Mouse (Mus musculus) stomach, postnatal 0 days (tissue): ENCODE measurements around the gene Nxpe4. TPM values are rescaled to one million over a fixed set of nuclear protein-coding genes. Genes with fewer than 3 reads are reported as not detected.
"Not testable (repeated sequence)": the region's sequence is repeated elsewhere in the genome, so short reads cannot be mapped to it uniquely, and the experiment has no call there.

Source experiments
- ATAC-seq: fragments of 200-750 bp; cut with Nextera tagmentation; 2 replicates; pipeline ENCODE4 v1.8.0; 2017; ENCODE audit not compliant: low FRiP score, low TSS enrichment
- DNase-seq: peaks from one replicate; pipeline ENCODE4 v3.0.0-alpha.2; 2016; ENCODE audit warnings: low spot score
- H3K27ac ChIP-seq: fragments of 300-500 bp; sonication (generic); replicated peaks from 2 replicates; pipeline ENCODE4 v1.5.1; 2014; ENCODE audit warnings: mild to moderate bottlenecking, control low read depth
- H3K27me3 ChIP-seq: fragments of 300-500 bp; sonication (generic); 2 replicates; pipeline ENCODE4 v1.6.1; 2014; ENCODE audit warnings: low read length; ENCODE audit not compliant: control insufficient read depth, insufficient read depth
- H3K36me3 ChIP-seq: fragments of 300-500 bp; sonication (generic); 2 replicates; pipeline ENCODE4 v1.6.1; 2014; ENCODE audit warnings: low read length, mixed read lengths; ENCODE audit not compliant: control insufficient read depth, insufficient read depth
- H3K4me1 ChIP-seq: fragments of 300-500 bp; sonication (generic); replicated peaks from 2 replicates; pipeline ENCODE4 v1.6.1; 2014; ENCODE audit warnings: antibody characterized with exemption; ENCODE audit not compliant: control insufficient read depth, insufficient read depth
- H3K4me2 ChIP-seq: fragments of 300-500 bp; sonication (generic); replicated peaks from 2 replicates; pipeline ENCODE4 v1.6.1; 2014; ENCODE audit warnings: low read depth, mild to moderate bottlenecking, control low read depth, moderate library complexity
- H3K4me3 ChIP-seq: fragments of 300-500 bp; sonication (generic); 2 replicates; pipeline ENCODE4 v1.5.1; 2014; ENCODE audit warnings: low read depth, low read length, control low read depth
- H3K9ac ChIP-seq: fragments of 300-500 bp; sonication (generic); 2 replicates; pipeline ENCODE4 v1.6.1; 2014; ENCODE audit warnings: mild to moderate bottlenecking, low read length, control low read depth, mixed read lengths
- H3K9me3 ChIP-seq: fragments of 300-500 bp; sonication (generic); 2 replicates; pipeline ENCODE4 v1.6.1; 2016; ENCODE audit warnings: low read length; ENCODE audit not compliant: control insufficient read depth
- CTCF ChIP-seq: IDR thresholded peaks from 2 replicates; pipeline ENCODE4 v1.5.1; 2016; ENCODE audit warnings: antibody characterized with exemption, low read depth, mild to moderate bottlenecking, moderate library complexity
- EP300 ChIP-seq: optimal IDR thresholded peaks from 2 replicates; pipeline ENCODE3; 2016; ENCODE audit warnings: antibody characterized with exemption
- WGBS: fragments of 180-500 bp; shearing (Covaris S2); extraction: QIAGEN DNeasy Blood & Tissue Kit; methylation state at CpG from one replicate; pipeline ENCODE4 v1.1.7; 2014; 5-methylcytosine and 5-hydroxymethylcytosine counted together
- polyA plus RNA-seq: library from polyadenylated mRNA; unstranded; fragments of >200 nt; fragmentation: Nextera tagmentation; extraction: Ambion mirVana; gene quantifications from 2 replicates; pipeline ENCODE4 v1.2.1, GENCODE M21; 2015

The Nxpe4 gene
- polyA plus RNA-seq, 1 experiment from 2014 or later = 3.6 TPM

DNA sequence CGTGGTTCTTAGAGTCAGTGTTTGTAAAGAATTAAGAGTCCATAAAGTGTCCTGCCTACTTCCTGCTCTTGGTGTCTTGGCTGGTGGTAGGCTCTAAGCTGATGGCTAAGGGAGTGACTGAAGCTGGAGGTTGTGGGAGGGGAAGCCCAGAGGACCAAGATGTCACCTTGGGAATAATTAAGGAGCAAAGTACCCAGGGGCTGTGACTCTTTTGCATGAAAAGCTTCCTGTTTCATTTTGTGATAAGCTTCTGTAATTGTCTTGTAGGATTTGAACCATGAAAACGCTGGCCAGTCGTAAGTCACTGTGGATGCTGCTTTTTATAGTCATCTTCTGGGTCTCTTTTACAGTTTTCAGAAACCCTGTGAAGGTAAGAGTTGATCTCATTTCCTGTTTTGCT is 228.2 kb downstream of the Nxpe4 start:
- Histone ChIP-seq H3K4me1 (no peaks in the 10 kb centered on the region), H3K4me3 (no peak overlapping the region), H3K9ac (no peak overlapping the region), H3K27ac (no peak overlapping the region), H3K9me3 (no peaks in the 10 kb centered on the region), H3K27me3 (no peaks in the 10 kb centered on the region), H3K4me2 (no peak overlapping the region), H3K36me3 (no peaks in the 10 kb centered on the region)
- DNase-seq = no peak
- no peak for ATAC-seq
- no peak for TF ChIP-seq CTCF
- TF ChIP-seq EP300 = no peak
- 54% methylated on average over 3 of the region's 3 CpGs for WGBS

DNA sequence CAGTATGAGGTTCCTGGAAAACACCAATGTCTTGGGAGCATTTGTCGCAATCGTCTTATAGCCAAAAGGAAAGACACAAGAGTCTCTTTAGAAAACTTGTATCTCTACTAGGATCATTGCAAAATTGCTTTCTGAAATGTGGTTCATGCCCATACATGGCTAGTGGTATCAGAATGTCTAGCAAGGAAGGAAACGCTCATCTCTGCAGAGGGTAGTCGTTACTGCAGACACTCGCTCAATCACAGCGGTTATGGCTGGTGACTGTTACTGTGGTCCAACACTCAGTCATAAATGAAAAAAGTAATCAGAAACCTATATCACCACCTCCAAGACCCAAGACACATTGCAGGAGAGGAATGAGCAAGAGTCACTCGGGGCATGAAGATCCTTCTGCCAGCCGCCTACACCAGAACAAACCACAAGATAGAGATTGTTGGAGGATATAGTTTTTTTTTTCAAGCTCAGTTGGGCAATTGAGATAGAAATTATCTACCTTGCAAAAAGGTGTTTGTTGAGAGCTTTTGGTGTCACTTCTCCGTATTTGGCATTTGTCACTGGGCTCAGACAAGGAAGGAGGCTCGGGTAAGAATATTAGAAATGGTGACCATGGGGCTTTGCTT is 241.9 kb downstream of the Nxpe4 start:
- TF ChIP-seq EP300 = no peak
- no peak for TF ChIP-seq CTCF
- DNase-seq (no peak), ATAC-seq (no peak)
- no peaks in the 10 kb centered on the region for H3K27me3 ChIP-seq
- H3K4me1 ChIP-seq = no peaks in the 10 kb centered on the region
- H3K27ac ChIP-seq = no peak overlapping the region
- H3K36me3 ChIP-seq = no peaks in the 10 kb centered on the region
- no peak overlapping the region for H3K4me2 ChIP-seq
- WGBS = 90% methylated on average over 10 of the region's 10 CpGs
- no peaks in the 10 kb centered on the region for H3K9me3 ChIP-seq
- H3K4me3 ChIP-seq = no peak overlapping the region
- no peak overlapping the region for H3K9ac ChIP-seq

DNA sequence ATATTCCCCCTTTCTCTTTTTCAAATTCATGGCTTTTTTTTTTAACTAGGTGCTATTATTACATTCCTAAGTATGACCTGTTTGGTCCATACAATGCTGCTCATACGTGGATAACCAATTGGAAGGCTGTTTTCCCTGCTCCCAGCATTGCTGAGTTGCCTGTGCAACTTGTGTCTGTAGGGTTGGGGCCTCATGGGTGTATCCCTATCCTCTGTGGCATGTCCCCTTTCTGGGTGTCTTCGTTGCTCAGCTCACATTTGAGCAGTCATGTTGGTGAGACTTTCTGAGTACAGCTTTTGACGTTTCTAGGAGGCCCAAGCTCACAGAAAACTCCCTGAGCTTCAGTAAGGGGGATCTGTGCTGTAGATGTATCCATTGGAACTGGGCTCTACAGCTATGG is 242.9 kb downstream of the Nxpe4 start:
- H3K27me3 ChIP-seq = no peaks in the 10 kb centered on the region
- DNase-seq (no peak), ATAC-seq (no peak)
- H3K36me3 ChIP-seq = no peaks in the 10 kb centered on the region
- H3K27ac ChIP-seq = no peak overlapping the region
- TF ChIP-seq CTCF (no peak), EP300 (no peak)
- no peaks in the 10 kb centered on the region for H3K4me1 ChIP-seq
- H3K9me3 ChIP-seq = no peaks in the 10 kb centered on the region
- 63% methylated on average over 3 of the region's 3 CpGs for WGBS
- H3K4me2 ChIP-seq = no peak overlapping the region
- no peak overlapping the region for H3K4me3 ChIP-seq
- H3K9ac ChIP-seq = no peak overlapping the region

DNA sequence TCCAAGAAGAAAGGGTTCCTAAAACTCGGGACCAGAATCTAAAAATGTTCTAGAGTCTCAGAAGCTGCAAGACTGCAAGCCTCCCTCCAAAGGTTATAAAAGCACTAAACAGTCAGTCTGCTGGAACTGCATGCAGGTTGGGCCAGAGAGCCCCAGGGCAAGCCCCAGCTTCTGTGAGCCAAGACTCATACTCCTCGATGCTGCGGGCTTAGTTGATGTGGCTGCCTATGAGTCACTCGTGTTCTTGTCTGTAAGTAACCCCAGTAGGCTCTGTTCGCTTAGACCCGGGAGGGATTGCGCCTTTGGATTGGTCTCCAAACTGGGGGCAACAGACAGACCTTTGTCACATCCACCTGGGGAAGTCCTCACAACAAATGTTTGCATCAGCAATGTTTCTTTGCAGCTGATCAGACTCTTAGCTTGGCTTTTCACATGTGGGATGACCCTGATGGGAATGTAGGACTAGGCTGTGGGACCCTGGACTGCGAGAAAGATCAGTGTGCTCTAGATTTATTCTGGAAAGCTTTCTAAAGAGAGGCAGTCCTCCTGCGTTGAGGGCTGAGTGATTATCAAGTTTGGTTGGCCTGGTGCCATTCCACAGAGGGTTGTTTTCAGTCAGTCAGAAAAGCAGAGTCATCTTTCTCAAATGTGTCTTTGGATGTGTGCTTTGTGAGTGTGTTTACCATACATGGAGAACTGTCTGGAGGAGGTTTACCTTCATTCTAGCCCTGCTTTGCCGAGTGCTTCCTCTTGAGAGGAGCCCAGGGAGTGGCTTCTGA is 245.9 kb downstream of the Nxpe4 start:
- Histone ChIP-seq H3K9ac (no peak overlapping the region), H3K36me3 (no peaks in the 10 kb centered on the region), H3K27ac (no peak overlapping the region), H3K9me3 (no peaks in the 10 kb centered on the region), H3K4me2 (no peak overlapping the region), H3K4me1 (no peaks in the 10 kb centered on the region), H3K27me3 (no peaks in the 10 kb centered on the region), H3K4me3 (no peak overlapping the region)
- no peak for TF ChIP-seq EP300
- no peak for TF ChIP-seq CTCF
- WGBS = 54% methylated on average over 10 of the region's 10 CpGs
- DNase-seq (no peak), ATAC-seq (no peak)

DNA sequence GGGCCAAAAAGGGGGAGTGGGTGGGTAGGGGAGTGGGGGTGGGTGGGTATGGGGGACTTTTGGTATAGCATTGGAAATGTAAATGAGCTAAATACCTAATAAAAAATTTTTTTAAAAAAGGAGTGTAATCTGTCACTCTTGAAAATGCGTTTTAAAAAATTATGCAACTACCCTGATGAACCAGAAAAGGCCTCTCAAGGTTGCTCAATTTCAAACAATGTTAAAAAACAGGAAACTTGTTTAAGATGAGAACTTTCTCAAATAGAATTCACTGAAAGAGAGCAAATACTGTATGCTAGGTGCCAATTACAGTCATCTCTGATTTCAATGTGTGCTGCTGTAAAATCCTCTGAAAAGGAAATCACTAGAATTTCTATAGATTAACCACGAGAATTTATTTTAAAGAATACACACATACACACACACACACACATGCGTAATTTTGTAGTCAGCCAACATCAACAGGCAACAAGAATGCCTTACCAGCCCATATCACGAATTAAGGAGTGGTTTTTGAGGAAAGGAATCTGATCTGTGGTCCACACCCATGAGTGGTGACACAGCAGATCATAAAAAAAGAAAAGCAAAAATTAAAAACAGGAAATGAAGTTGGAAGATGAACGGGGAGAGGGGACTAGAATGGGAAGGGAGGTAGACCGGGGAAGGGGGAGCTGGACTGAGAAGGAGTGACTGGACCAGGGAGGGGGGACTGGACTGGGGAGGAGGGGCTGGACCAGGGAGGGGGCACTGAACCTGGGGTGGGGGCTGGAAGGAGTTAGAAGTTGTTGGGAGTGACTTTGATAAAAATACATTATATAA is 248.6 kb downstream of the Nxpe4 start:
- Histone ChIP-seq H3K36me3 (no peaks in the 10 kb centered on the region), H3K4me1 (no peaks in the 10 kb centered on the region), H3K27me3 (no peaks in the 10 kb centered on the region), H3K9ac (no peak overlapping the region), H3K4me3 (no peak overlapping the region), H3K9me3 (no peaks in the 10 kb centered on the region), H3K4me2 (no peak overlapping the region), H3K27ac (no peak overlapping the region)
- DNase-seq (no peak), ATAC-seq (no peak)
- WGBS = 65% methylated on average over 6 of the region's 6 CpGs
- TF ChIP-seq EP300 = no peak
- TF ChIP-seq CTCF = no peak

DNA sequence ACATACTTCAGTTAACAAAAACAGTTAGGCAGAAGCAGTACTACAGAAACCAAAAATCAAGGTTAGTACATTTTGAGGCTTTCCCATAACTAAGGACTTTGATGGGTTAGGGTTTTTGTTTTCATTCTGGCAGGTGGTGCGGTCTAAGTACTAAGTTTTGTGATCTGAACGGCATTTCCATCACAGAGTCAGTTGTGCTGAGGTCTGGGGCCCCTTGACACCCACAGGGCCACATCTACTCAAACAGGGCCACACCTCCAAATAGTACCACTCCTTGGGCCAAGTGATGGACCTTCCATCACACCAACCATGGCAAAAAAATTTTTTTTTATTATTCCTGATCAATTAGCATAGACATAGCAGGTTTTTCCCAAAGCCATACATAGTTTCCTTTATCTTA is 251.8 kb downstream of the Nxpe4 start:
- no peaks in the 10 kb centered on the region for H3K36me3 ChIP-seq
- H3K27me3 ChIP-seq = no peaks in the 10 kb centered on the region
- no peak overlapping the region for H3K4me2 ChIP-seq
- TF ChIP-seq CTCF = no peak
- TF ChIP-seq EP300 = no peak
- H3K9me3 ChIP-seq = no peaks in the 10 kb centered on the region
- H3K27ac ChIP-seq = no peak overlapping the region
- DNase-seq = no peak
- WGBS = 85% methylated on average over 2 of the region's 2 CpGs
- no peak overlapping the region for H3K4me3 ChIP-seq
- no peak for ATAC-seq
- H3K4me1 ChIP-seq = no peaks in the 10 kb centered on the region
- no peak overlapping the region for H3K9ac ChIP-seq

DNA sequence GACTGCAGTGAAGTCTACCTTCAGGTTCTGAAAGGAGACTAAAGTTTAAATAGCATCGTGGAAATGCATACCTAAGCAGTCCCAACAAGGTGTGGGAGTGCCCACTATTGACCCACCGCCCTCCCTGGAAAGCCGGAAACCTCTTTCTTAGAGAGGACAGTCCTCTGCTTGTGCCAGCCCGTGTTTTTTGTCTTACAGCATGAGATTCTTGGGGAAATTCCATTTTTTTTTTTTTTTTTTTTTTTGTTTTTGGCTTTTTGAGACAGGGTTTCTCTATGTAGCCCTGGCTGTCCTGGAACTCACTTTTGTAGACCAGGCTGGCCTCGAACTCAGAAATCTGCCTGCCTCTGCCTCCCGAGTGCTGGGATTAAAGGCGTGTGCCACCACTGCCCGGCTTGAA is 255.5 kb downstream of the Nxpe4 start:
- H3K9ac ChIP-seq, DNase-seq, H3K27me3 ChIP-seq, H3K4me2 ChIP-seq, ATAC-seq, H3K4me3 ChIP-seq, H3K4me1 ChIP-seq, H3K36me3 ChIP-seq, H3K9me3 ChIP-seq, H3K27ac ChIP-seq: not testable (repeated sequence)
- WGBS = 85% methylated on average over 8 of the region's 8 CpGs
